Mouse (Mus musculus): ENCODE results near the gene Gnao1.
A peak's percentile ranks its signal among the peaks of the same experiment; 100 is the strongest.

The Gnao1 gene

GRCm38 (mm10) chr8:93907987-93908441 is 98.2 kb downstream of the Gnao1 start:
- no peak for TF ChIP-seq GATA4 (IDR thresholded peaks at IDR 0.05; ENCODE audit: insufficient replicate concordance, low read length)

- TF ChIP-seq GATA4 (IDR thresholded peaks at IDR 0.05; ENCODE audit: insufficient replicate concordance, low read length) = no peak
Observed at GRCm38 (mm10) chr8:93908546-93908945, 98.8 kb downstream of the Gnao1 start.

- TF ChIP-seq GATA4 (IDR thresholded peaks at IDR 0.05; ENCODE audit: insufficient replicate concordance, low read length) = peak; percentile 69; the same call in 1 of the 2 replicates
Observed at GRCm38 (mm10) chr8:93911715-93912555, 102.2 kb downstream of the Gnao1 start.

- TF ChIP-seq GATA4 (IDR thresholded peaks at IDR 0.05; ENCODE audit: insufficient replicate concordance, low read length) = no peak
Observed at GRCm38 (mm10) chr8:93917859-93918421, 108.2 kb downstream of the Gnao1 start.

GRCm38 (mm10) chr8:93918580-93918979 is 108.8 kb downstream of the Gnao1 start:
- no peak for TF ChIP-seq GATA4 (IDR thresholded peaks at IDR 0.05; ENCODE audit: insufficient replicate concordance, low read length)

GRCm38 (mm10) chr8:93919422-93919821 is 109.7 kb downstream of the Gnao1 start:
- TF ChIP-seq GATA4 (IDR thresholded peaks at IDR 0.05; ENCODE audit: insufficient replicate concordance, low read length) = no peak

- TF ChIP-seq GATA4 (IDR thresholded peaks at IDR 0.05; ENCODE audit: insufficient replicate concordance, low read length) = no peak
Observed at GRCm38 (mm10) chr8:93919916-93920589, 110.3 kb downstream of the Gnao1 start.

DNA sequence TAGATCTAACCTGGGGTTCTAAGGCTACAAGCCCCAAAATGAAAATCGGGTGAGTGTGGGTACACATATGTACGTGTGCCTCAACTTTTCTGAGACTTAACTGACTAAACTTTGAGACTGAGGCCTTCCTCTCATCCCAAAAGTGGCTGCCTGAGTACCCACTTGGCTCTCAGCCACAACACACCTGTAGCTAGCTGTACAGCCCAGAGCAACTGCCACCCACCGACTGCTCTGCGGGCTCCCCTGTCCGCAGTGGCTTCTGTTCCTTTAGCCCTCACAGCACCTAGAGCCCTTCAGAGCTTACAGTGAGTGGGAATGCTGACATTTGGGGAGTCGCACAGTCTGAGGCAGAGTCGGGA is 110.8 kb downstream of the Gnao1 start:
- no peak for TF ChIP-seq GATA4 (IDR thresholded peaks at IDR 0.05; ENCODE audit: insufficient replicate concordance, low read length)

DNA sequence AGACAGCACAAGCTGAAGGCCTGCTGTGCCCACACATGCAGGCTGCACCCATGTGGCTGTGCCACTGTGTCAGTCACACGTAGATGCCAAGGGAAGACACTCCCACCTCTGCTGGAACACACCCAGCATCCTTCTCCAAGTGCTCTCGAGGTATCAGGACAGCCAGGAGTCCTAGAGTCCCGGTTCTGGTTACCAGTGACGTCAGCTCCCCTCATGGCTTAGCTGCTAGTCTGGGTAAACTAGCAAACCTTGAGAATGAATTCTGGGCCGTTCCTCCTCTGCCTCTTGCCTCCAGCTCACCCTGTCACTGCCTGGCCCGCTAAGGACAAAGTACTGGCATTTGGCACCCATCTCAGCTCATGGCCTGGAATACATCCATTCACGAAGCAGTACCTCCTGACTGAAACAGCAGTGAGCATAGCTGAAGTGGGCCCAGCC is 114.2 kb downstream of the Gnao1 start:
- no peak for TF ChIP-seq GATA4 (IDR thresholded peaks at IDR 0.05; ENCODE audit: insufficient replicate concordance, low read length)

- no peak for TF ChIP-seq GATA4 (IDR thresholded peaks at IDR 0.05; ENCODE audit: insufficient replicate concordance, low read length)
Observed at GRCm38 (mm10) chr8:93925513-93925912, 115.7 kb downstream of the Gnao1 start.

DNA sequence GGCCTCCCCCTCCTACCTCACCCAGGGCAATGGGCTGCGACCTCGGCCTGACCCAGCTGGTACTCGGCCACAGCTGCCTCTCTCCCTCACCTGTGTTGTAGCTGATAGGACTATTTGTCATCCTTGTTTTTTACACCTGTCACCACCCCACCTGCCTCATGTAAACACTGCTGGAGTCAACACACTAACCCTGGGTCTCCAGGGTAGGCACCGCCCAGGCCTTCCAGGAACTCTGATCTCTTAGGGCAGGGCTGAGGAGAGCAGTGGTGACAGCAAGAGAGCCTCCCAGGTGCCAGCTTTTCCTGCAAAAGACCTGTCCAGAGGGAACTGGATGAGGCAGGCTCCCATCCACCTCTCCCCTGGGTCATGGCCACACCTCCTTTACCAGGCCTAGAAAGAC is 119.5 kb downstream of the Gnao1 start:
- TF ChIP-seq GATA4 (IDR thresholded peaks at IDR 0.05; ENCODE audit: insufficient replicate concordance, low read length) = no peak

DNA sequence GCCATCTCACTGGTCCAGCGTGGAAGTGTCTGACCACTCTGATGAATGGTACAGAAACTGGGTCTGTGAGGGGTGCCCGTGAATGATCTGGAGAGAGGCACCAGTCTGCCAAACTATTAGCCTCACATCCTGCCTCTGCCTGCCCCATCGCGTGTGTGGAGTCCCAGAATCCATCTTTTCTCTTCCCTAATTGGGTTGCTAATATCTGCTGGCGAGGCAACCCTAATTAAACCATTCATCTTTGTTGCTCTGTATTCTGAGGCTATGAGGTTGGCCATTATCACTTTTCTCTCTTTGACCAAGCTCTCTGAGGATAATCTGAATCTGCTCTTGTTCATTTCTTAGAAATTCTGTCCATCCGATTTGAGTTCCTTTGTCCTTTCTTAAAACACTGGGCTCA is 121.6 kb downstream of the Gnao1 start:
- no peak for TF ChIP-seq GATA4 (IDR thresholded peaks at IDR 0.05; ENCODE audit: insufficient replicate concordance, low read length)

- TF ChIP-seq GATA4 (IDR thresholded peaks at IDR 0.05; ENCODE audit: insufficient replicate concordance, low read length) = no peak
Observed at GRCm38 (mm10) chr8:93932873-93933272, 123.1 kb downstream of the Gnao1 start.

DNA sequence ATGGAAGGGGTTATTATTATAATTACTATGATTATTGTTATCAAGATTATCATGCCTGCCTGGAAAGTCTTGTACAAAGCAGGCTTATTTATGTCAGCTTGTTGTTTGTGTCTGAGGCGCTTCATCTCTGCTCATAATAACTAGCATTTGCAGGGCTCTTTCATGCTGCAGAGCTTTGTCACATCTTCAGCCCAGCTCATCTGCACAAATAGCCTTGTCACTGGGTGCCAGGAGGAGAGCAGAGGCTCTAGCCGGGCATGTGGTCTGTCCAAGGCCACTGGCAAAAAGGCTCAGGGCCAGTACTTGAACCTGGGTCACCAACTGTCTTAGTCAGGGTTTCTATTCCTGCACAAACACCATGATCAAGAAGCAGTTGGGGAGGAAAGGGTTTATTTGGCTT is 123.5 kb downstream of the Gnao1 start:
- TF ChIP-seq GATA4 (IDR thresholded peaks at IDR 0.05; ENCODE audit: insufficient replicate concordance, low read length) = no peak

DNA sequence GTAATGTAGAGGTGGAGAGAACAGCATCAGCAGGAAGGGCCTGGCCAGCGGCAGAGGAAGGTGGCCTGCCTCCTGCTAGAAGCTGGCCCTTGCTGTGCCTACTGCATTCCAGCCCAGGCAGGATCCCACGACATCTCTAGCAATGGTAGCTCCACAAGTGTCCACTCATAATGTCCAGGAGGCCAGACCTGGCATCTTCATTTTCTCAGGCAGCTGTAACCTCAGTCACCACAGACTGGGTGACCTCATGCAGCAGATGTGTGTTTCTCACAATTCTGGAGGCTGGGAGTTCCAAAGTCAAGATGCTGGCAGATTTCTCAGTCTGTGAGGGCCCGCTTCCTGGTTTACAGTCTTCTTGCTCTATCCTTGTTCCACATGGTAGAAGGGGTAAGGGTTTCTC is 128.4 kb downstream of the Gnao1 start:
- TF ChIP-seq GATA4 (IDR thresholded peaks at IDR 0.05; ENCODE audit: insufficient replicate concordance, low read length) = no peak

Measured in liver, adult (tissue).